ENCODE assay signal across 19 mouse cellular contexts in genomic region chr2:133134878-133135277, GRCm38 (mm10).
DNase-seq lines count a peak whose midpoint lies in the region; ATAC-seq lines count a peak whose summit lies in the region.
"Had no signal": no experiment of that assay in that cellular context is flagged by ENCODE, and none has a peak within 500 bp of the region (broad histone marks: within the 10 kb centered on the region; RNA-seq: fewer than 3 reads in every experiment).

No protein-coding gene starts in this region.

- H3K9me3 ChIP-seq in stomach, embryonic 16.5 days (replicated peaks; ENCODE audit: control insufficient read depth, low read length), result no peaks in the 10 kb centered on the region
- H3K9me3 ChIP-seq: embryonic facial prominence, embryonic 10.5 days; embryonic facial prominence, embryonic 12.5 days; forebrain, embryonic 13.5 days; forebrain, embryonic 15.5 days had no signal

- H3K4me2 ChIP-seq in stomach, embryonic 16.5 days (ENCODE audit: low read depth, low read length), result no peak overlapping the region
- H3K4me2 ChIP-seq: embryonic facial prominence, embryonic 12.5 days; forebrain, embryonic 13.5 days; forebrain, embryonic 15.5 days had no signal

- no peaks in the 10 kb centered on the region for H3K27me3 ChIP-seq in stomach, embryonic 16.5 days (ENCODE audit: control insufficient read depth, insufficient read depth, low read length)
- H3K27me3 ChIP-seq: embryonic facial prominence, embryonic 12.5 days; forebrain, embryonic 13.5 days; forebrain, embryonic 15.5 days had no signal

- H3K4me3 ChIP-seq in stomach, embryonic 16.5 days (replicated peaks; ENCODE audit: low read length), result no peak overlapping the region
- H3K4me3 ChIP-seq: embryonic facial prominence, embryonic 10.5 days; embryonic facial prominence, embryonic 12.5 days; forebrain, embryonic 13.5 days; forebrain, embryonic 15.5 days had no signal

- H3K36me3 ChIP-seq in stomach, embryonic 16.5 days (ENCODE audit: control insufficient read depth, insufficient read depth, low read length), result no peaks in the 10 kb centered on the region
- H3K36me3 ChIP-seq: embryonic facial prominence, embryonic 10.5 days; embryonic facial prominence, embryonic 12.5 days; forebrain, embryonic 15.5 days had no signal

- 0 out of 2 replicates have a peak, but pooled peaks have one; percentile 29 for ATAC-seq in common myeloid progenitor, adult 5-6 weeks (replicated peaks; ENCODE audit: low read depth, poor library complexity, severe bottlenecking)
- peak; percentile 60 to 69 for ATAC-seq in hematopoietic stem cell, adult 5-6 weeks (replicated peaks in 1 of 2; ENCODE audit: insufficient read depth in 1 of 2, low FRiP score in 2 of 2, low TSS enrichment in 1 of 2, low read depth in 1 of 2, poor library complexity in 2 of 2, severe bottlenecking in 2 of 2)
- 0 out of 2 replicates have a peak, but pooled peaks have one; percentile 47 for ATAC-seq in stomach, embryonic 16.5 days (ENCODE audit: insufficient read depth, low FRiP score)
- ATAC-seq: forebrain, embryonic 13.5 days; forebrain, embryonic 15.5 days; forebrain, postnatal 0 days had no signal

- DNase-seq in adrenal gland, postnatal 10 days, result no peak
- no peak for DNase-seq in urinary bladder, postnatal 36 days (ENCODE audit: low spot score in 2 of 2)
- DNase-seq in kidney, postnatal 14 days, result no peak
- DNase-seq: adrenal gland, adult 2 months; adrenal gland, postnatal 14 days; adrenal gland, postnatal 36 days; cerebellum, adult 18-20 months; cerebellum, adult 8-10 months; cerebellum, adult 9-11 months; cerebellum, postnatal 14 days; cerebellum, postnatal 36 days; forebrain, postnatal 0 days had no signal

- H3K27ac ChIP-seq in stomach, embryonic 16.5 days (ENCODE audit: low read length), result no peak overlapping the region
- H3K27ac ChIP-seq: embryonic facial prominence, embryonic 10.5 days; embryonic facial prominence, embryonic 12.5 days; forebrain, embryonic 13.5 days; forebrain, embryonic 15.5 days had no signal

- no peaks in the 10 kb centered on the region; the same call in 1 of the 2 replicates for H3K4me1 ChIP-seq in stomach, embryonic 16.5 days (ENCODE audit: control insufficient read depth, insufficient read depth, low read length)
- H3K4me1 ChIP-seq: embryonic facial prominence, embryonic 10.5 days; embryonic facial prominence, embryonic 12.5 days; forebrain, embryonic 13.5 days; forebrain, embryonic 15.5 days had no signal

- no peak overlapping the region for H3K9ac ChIP-seq in stomach, embryonic 16.5 days (ENCODE audit: low read length)
- H3K9ac ChIP-seq: embryonic facial prominence, embryonic 12.5 days; forebrain, embryonic 13.5 days; forebrain, embryonic 15.5 days; forebrain, postnatal 0 days had no signal

- WGBS in stomach, embryonic 16.5 days, result 54% methylated on average over 3 of the region's 3 CpGs
